Mouse (Mus musculus) MEL (cell line): Measurements from ENCODE around the gene Rps6ka4. TPM values are rescaled to one million over a fixed set of nuclear protein-coding genes. Genes with fewer than 3 reads are reported as not detected.

Experiments used
- DNase-seq: peaks from one replicate; pipeline ENCODE4 v3.0.0; 2011; ENCODE audit warnings: low read depth, low spot score
- H3K27ac ChIP-seq: 2 replicates; pipeline ENCODE4 v1.5.1; 2012; ENCODE audit warnings: low read depth, mild to moderate bottlenecking, control low read depth, low read length, moderate library complexity; ENCODE audit not compliant: control insufficient read depth
- H3K27me3 ChIP-seq, 2 experiments: fragments of 150-350 bp in 1 of 2; sonication (generic) in 1 of 2; 2 replicates each; pipeline ENCODE4 v1.6.1; 2012; ENCODE audit warnings: low read length in 2 of 2, mild to moderate bottlenecking in 2 of 2, improper control_type of control experiment in 1 of 2, moderate library complexity in 1 of 2; ENCODE audit not compliant: insufficient read depth in 2 of 2, control insufficient read depth in 1 of 2
- H3K36me3 ChIP-seq, 2 experiments: 2 replicates each; pipeline ENCODE4 v1.6.1; 2012 to 2014; ENCODE audit warnings: low read length in 2 of 2, improper control_type of control experiment in 1 of 2, inconsistent platforms in 1 of 2, mild to moderate bottlenecking in 1 of 2; ENCODE audit not compliant: insufficient read depth in 2 of 2, control insufficient read depth in 1 of 2
- H3K4me1 ChIP-seq, 2 experiments: fragments of 150-350 bp in 1 of 2; sonication (generic) in 1 of 2; 2 replicates each; pipeline ENCODE4 v1.6.1; 2012; ENCODE audit warnings: low read length in 2 of 2, improper control_type of control experiment in 1 of 2, mild to moderate bottlenecking in 1 of 2; ENCODE audit not compliant: insufficient read depth in 2 of 2, control insufficient read depth in 1 of 2
- H3K4me3 ChIP-seq, 2 experiments: fragments of 150-350 bp in 1 of 2; sonication (generic) in 1 of 2; 2 replicates each; pipeline ENCODE4 v1.5.1; 2012; ENCODE audit warnings: low read depth in 2 of 2, low read length in 2 of 2, mild to moderate bottlenecking in 2 of 2, moderate library complexity in 2 of 2, control low read depth in 1 of 2, improper control_type of control experiment in 1 of 2; ENCODE audit not compliant: control insufficient read depth in 1 of 2, insufficient read depth in 1 of 2
- H3K79me2 ChIP-seq: 2 replicates; pipeline ENCODE4 v1.6.1; 2012; ENCODE audit warnings: mild to moderate bottlenecking, low read length, moderate library complexity; ENCODE audit not compliant: control insufficient read depth, poor library complexity, insufficient read depth
- H3K9ac ChIP-seq: 2 replicates; pipeline ENCODE4 v1.6.1; 2012; ENCODE audit warnings: low read depth, mild to moderate bottlenecking, control low read depth, low read length, moderate library complexity; ENCODE audit not compliant: control insufficient read depth, poor library complexity, severe bottlenecking
- H3K9me3 ChIP-seq: fragments of 150-350 bp; sonication (generic); replicated peaks from 2 replicates; pipeline ENCODE4 v1.6.1; 2012; ENCODE audit warnings: mild to moderate bottlenecking, low read length, improper control_type of control experiment, moderate library complexity; ENCODE audit not compliant: insufficient read depth
- BHLHE40 ChIP-seq: IDR thresholded peaks from 2 replicates; pipeline ENCODE4 v1.6.1; 2012; ENCODE audit warnings: low read depth, mild to moderate bottlenecking, inconsistent platforms, low read length, improper control_type of control experiment, borderline replicate concordance
- CHD1 ChIP-seq: IDR thresholded peaks from 2 replicates; pipeline ENCODE4 v1.6.1; 2012; ENCODE audit warnings: low read depth, mild to moderate bottlenecking, inconsistent platforms, low read length, improper control_type of control experiment
- CHD2 ChIP-seq: IDR thresholded peaks from 2 replicates; pipeline ENCODE4 v1.6.1; 2011; ENCODE audit warnings: low read length, improper control_type of control experiment
- CTCF ChIP-seq, 3 experiments: IDR thresholded peaks in 2 of 3; conservative IDR thresholded peaks in 1 of 3; 2 replicates each; pipeline ENCODE4 v1.5.1; 2011 to 2012; ENCODE audit warnings: low read length in 3 of 3, low read depth in 2 of 3, mild to moderate bottlenecking in 2 of 3, improper control_type of control experiment in 1 of 3, inconsistent platforms in 1 of 3, mixed read lengths in 1 of 3, moderate library complexity in 1 of 3; ENCODE audit not compliant: control insufficient read depth in 1 of 3, insufficient read depth in 1 of 3, poor library complexity in 1 of 3, severe bottlenecking in 1 of 3
- MAZ ChIP-seq: IDR thresholded peaks from 2 replicates; pipeline ENCODE4 v1.6.1; 2012; ENCODE audit warnings: low read depth, mild to moderate bottlenecking, inconsistent platforms, low read length, improper control_type of control experiment
- MXI1 ChIP-seq: IDR thresholded peaks from 2 replicates; pipeline ENCODE4 v1.6.1; 2011; ENCODE audit warnings: mild to moderate bottlenecking, low read depth, low read length, improper control_type of control experiment
- NELFE ChIP-seq: IDR thresholded peaks from 2 replicates; pipeline ENCODE4 v1.6.1; 2011; ENCODE audit warnings: low read depth, low read length, improper control_type of control experiment
- RAD21 ChIP-seq: IDR thresholded peaks from 2 replicates; pipeline ENCODE4 v1.6.1; 2011; ENCODE audit warnings: mild to moderate bottlenecking, low read depth, low read length, improper control_type of control experiment
- SIN3A ChIP-seq: IDR thresholded peaks from 2 replicates; pipeline ENCODE4 v1.6.1; 2012; ENCODE audit warnings: low read length, improper control_type of control experiment, inconsistent platforms
- TCF12 ChIP-seq: IDR thresholded peaks from 2 replicates; pipeline ENCODE4 v1.6.1; 2014; ENCODE audit warnings: low read depth, mild to moderate bottlenecking, inconsistent platforms, low read length, improper control_type of control experiment, moderate library complexity
- polyA plus RNA-seq, 2 experiments: library from polyadenylated mRNA; stranded (reverse) in 1 of 2; unstranded in 1 of 2; fragments of >175 nt in 1 of 2; fragments of >200 nt in 1 of 2; gene quantifications; 2 replicates each; pipeline versions ENCODE4 v1.2.1 to v1.2.4; 2012; ENCODE audit warnings: low replicate concordance in 2 of 2, low read depth in 1 of 2; ENCODE audit not compliant: insufficient read length in 2 of 2, insufficient read depth in 1 of 2, missing spikeins in 1 of 2
- total RNA-seq: library from RNA; depleted of rRNA; stranded (reverse); fragments of 300-350 nt; gene quantifications from 2 replicates; pipeline ENCODE4 v1.2.3, GENCODE M21; 2012

The Rps6ka4 gene
- total and polyA plus RNA-seq, 3 experiments, result 4.7 to 7.3 TPM; not detected in 1

DNA sequence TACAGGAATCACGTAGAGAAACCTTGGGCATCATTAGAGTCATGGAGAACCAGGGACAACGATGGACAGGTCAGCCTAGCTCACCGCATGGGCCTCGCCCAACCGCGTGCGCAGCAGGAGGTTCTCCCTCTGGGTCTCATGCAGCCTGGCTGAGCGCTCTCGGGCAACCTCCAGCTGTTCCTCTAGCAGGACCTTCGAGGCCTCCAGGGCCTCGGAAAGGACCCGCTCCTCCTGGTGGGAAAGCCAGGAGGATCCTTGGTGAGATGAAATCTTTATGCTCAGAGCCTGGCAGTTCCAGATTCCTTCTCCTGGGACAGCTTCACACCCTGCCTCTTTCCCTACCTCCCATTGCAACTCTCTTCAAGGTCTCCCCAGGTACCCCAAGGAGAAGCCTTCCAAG lies 14.2 kb upstream of the Rps6ka4 start:
- Histone ChIP-seq H3K79me2 (peaks cover 9% of the 10 kb centered on the region), H3K9ac (no peak overlapping the region), H3K36me3 (peaks cover 3 to 4% of the 10 kb centered on the region in 2 experiments; a peak in 2 of 4 replicates), H3K4me3 (no peak overlapping the region), H3K27me3 (no peaks in the 10 kb centered on the region), H3K9me3 (no peaks in the 10 kb centered on the region), H3K4me1 (peaks cover 0 to 4% of the 10 kb centered on the region in 2 experiments; a peak in 2 of 4 replicates), H3K27ac (no peak overlapping the region)
- no peak for DNase-seq
- no peak for TF ChIP-seq MAZ

DNA sequence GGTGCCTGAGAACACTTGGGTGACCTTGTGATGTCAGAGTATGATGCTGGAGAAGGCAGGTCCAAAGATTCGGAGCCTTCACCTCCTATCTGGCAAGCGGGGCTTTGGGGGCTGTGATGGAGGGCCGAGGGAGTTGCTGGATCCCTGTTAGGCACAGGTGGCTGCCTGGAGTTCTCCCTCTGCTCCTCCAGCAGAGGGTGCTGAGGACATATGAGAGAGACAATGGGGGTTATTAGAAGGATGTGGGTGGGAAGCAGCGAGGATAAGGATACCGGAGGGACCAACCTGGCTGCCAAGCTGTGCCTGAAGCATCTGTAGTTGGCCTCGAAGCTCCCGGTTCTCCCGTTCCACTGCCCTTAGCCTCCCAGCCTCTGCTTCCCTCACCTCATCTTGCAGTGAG lies 13.5 kb upstream of the Rps6ka4 start:
- Histone ChIP-seq H3K9me3 (no peaks in the 10 kb centered on the region), H3K4me3 (no peak overlapping the region), H3K9ac (no peak overlapping the region), H3K79me2 (peaks cover 9% of the 10 kb centered on the region), H3K4me1 (peaks cover 0 to 4% of the 10 kb centered on the region in 2 experiments; a peak in 1 of 4 replicates), H3K27ac (no peak overlapping the region), H3K27me3 (no peaks in the 10 kb centered on the region), H3K36me3 (peaks cover 3 to 4% of the 10 kb centered on the region in 2 experiments; a peak in 2 of 4 replicates)
- DNase-seq, result no peak
- TF ChIP-seq CTCF (IDR thresholded peaks at IDR 0.05 in 2 of 3, conservative IDR thresholded peaks at IDR 0.05 in 1 of 3; ENCODE audit: control insufficient read depth in 1 of 3, insufficient read depth in 1 of 3, low read depth in 2 of 3, low read length in 3 of 3, poor library complexity in 1 of 3, severe bottlenecking in 1 of 3), result peak in 1 of 3 experiments; percentile 5; a peak in 1 of 6 replicates
- TF ChIP-seq RAD21, result 0 out of 2 replicates have a peak, but pooled peaks have one; percentile 0
- no peak for TF ChIP-seq TCF12

GRCm38 (mm10) chr19:6852393-6853305 lies 12.2 kb upstream of the Rps6ka4 start:
- H3K27ac ChIP-seq, result no peak overlapping the region
- no peak for DNase-seq
- TF ChIP-seq MXI1, result no peak
- TF ChIP-seq NELFE, result no peak
- no peak for TF ChIP-seq CHD2
- no peak for TF ChIP-seq SIN3A
- no peak for TF ChIP-seq CHD1
- TF ChIP-seq CTCF (IDR thresholded peaks at IDR 0.05 in 2 of 3, conservative IDR thresholded peaks at IDR 0.05 in 1 of 3; ENCODE audit: control insufficient read depth in 1 of 3, insufficient read depth in 1 of 3, low read depth in 2 of 3, low read length in 3 of 3, poor library complexity in 1 of 3, severe bottlenecking in 1 of 3), result no peak
- no peak for TF ChIP-seq BHLHE40
- no peak overlapping the region for H3K9ac ChIP-seq
- peaks cover 0 to 4% of the 10 kb centered on the region in 2 experiments; a peak in 1 of 4 replicates for H3K4me1 ChIP-seq
- peaks cover 3 to 4% of the 10 kb centered on the region in 2 experiments; a peak in 2 of 4 replicates for H3K36me3 ChIP-seq
- no peaks in the 10 kb centered on the region for H3K27me3 ChIP-seq
- H3K9me3 ChIP-seq, result no peaks in the 10 kb centered on the region
- no peak overlapping the region for H3K4me3 ChIP-seq
- H3K79me2 ChIP-seq, result peaks cover 6% of the 10 kb centered on the region
